Mouse (Mus musculus): ENCODE measurements at regions not wholly inside any gene's neighbourhood (a gene's known extent, or its start where the extent isn't known, plus 50 kb on each side); places are given as distances from the start of the nearest gene placed in this dataset.

DNA sequence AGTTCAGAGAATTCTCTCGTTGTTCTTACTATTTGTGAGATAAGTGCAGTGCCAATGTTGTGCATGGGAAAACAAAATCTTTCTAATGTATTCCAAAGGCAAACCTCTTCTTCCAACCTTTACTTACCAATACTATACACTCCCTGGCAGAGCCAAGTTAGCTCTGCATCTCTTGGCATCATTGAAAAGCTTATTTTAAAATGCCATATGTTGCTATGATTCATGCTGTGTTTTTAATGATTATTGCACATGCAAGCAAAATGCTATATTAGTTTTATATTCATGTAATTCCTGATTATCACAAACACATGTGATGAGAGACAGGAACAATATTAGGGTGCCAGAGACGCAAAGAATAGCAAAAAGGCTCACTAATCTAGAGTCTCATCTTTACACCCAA lies 64.3 kb upstream of the Pard3b start:
- Histone ChIP-seq H3K36me3 (ENCODE audit: control insufficient read depth, insufficient read depth, low read length, poor library complexity, severe bottlenecking) (no peaks in the 10 kb centered on the region), H3K4me1 (ENCODE audit: control insufficient read depth in 2 of 2, insufficient read depth in 2 of 2, low read length in 2 of 2, poor library complexity in 1 of 2) (no peaks in the 10 kb centered on the region)
- in situ Hi-C loops (cut with MboI; ENCODE audit: low sequenced_read_pairs in 2 of 2, unreplicated experiment in 2 of 2): no loop called here

DNA sequence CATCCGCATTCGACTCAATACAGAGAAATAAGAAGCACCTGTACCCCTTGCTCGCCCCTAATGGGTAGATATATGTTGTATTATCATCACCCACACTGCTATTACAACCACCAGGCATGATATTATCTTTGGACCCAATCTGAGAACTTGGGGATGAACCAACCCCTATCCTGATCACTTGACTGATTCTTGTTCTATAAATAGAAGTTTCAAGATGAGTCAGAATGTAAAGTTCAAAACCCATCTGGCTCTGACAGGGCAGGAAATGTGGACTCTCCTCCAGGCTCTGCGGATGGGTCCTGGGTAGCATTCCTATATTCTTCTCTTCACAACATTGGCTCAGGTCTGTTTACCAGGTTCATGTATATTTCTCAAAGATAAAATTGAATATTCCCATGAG lies 61.9 kb upstream of the Pard3b start:
- in situ Hi-C loops (cut with MboI; ENCODE audit: low sequenced_read_pairs in 2 of 2, unreplicated experiment in 2 of 2): no loop called here
- Histone ChIP-seq H3K27ac (ENCODE audit: insufficient read depth, low read depth, low read length, poor library complexity, severe bottlenecking) (no peak overlapping the region), H3K9me3 (ENCODE audit: control insufficient read depth, insufficient read depth, low read depth, low read length) (no peaks in the 10 kb centered on the region), H3K9ac (ENCODE audit: insufficient read depth, low read depth, low read length, poor library complexity, severe bottlenecking) (no peak overlapping the region), H3K4me1 (ENCODE audit: control insufficient read depth in 2 of 2, insufficient read depth in 2 of 2, low read length in 2 of 2, poor library complexity in 1 of 2) (no peaks in the 10 kb centered on the region), H3K4me3 (ENCODE audit: insufficient read depth in 1 of 2, low read depth in 1 of 2, low read length in 2 of 2, poor library complexity in 1 of 2, severe bottlenecking in 1 of 2) (no peak overlapping the region), H3K36me3 (ENCODE audit: control insufficient read depth, insufficient read depth, low read length, poor library complexity, severe bottlenecking) (no peaks in the 10 kb centered on the region)
- TF ChIP-seq MAFK (IDR thresholded peaks at IDR 0.05; ENCODE audit: insufficient read depth, low read depth, low read length): no peak
- no peak for TF ChIP-seq HCFC1 (IDR thresholded peaks at IDR 0.05; ENCODE audit: borderline replicate concordance, insufficient read depth, low read length)
- TF ChIP-seq CHD2 (IDR thresholded peaks at IDR 0.05; ENCODE audit: low read depth, low read length): no peak
- no peak for TF ChIP-seq ZNF384 (IDR thresholded peaks at IDR 0.05; ENCODE audit: low read depth, low read length)
- no peak for TF ChIP-seq ZC3H11A (IDR thresholded peaks at IDR 0.05; ENCODE audit: borderline replicate concordance, low read depth, low read length)
- DNase-seq (ENCODE audit: low read depth, low spot score): no peak

More for the DNA sequence above, 64.3 kb upstream of the Pard3b start:
- no peak for DNase-seq (ENCODE audit: low read depth, low spot score)
- TF ChIP-seq CHD2 (IDR thresholded peaks at IDR 0.05; ENCODE audit: low read depth, low read length) (no peak), ZC3H11A (IDR thresholded peaks at IDR 0.05; ENCODE audit: borderline replicate concordance, low read depth, low read length) (no peak), ZNF384 (IDR thresholded peaks at IDR 0.05; ENCODE audit: low read depth, low read length) (no peak), MAFK (IDR thresholded peaks at IDR 0.05; ENCODE audit: insufficient read depth, low read depth, low read length) (no peak), HCFC1 (IDR thresholded peaks at IDR 0.05; ENCODE audit: borderline replicate concordance, insufficient read depth, low read length) (no peak)
- Histone ChIP-seq H3K4me3 (ENCODE audit: insufficient read depth in 1 of 2, low read depth in 1 of 2, low read length in 2 of 2, poor library complexity in 1 of 2, severe bottlenecking in 1 of 2) (no peak overlapping the region), H3K27ac (ENCODE audit: insufficient read depth, low read depth, low read length, poor library complexity, severe bottlenecking) (no peak overlapping the region), H3K9me3 (ENCODE audit: control insufficient read depth, insufficient read depth, low read depth, low read length) (no peaks in the 10 kb centered on the region), H3K9ac (ENCODE audit: insufficient read depth, low read depth, low read length, poor library complexity, severe bottlenecking) (no peak overlapping the region)

DNA sequence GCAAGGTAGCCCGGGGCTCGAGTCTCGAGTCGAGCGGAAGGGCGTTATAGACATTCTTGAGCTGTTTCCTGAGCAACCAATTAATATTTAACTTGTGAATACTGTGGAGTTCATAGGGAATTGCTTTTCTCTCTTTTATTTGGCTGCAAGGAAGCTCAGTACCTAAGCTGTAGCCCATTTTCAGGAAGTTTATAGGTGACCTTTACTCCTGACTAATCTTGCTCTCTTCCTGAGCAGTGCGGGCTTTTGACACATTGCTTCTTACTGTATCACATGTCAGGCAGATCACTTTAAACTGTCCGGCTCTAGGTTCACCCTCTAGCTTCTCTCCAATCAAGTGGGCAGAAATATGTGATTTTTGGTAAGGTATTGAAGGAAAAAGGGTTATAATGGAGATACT lies 51.4 kb upstream of the Pard3b start:
- no peak overlapping the region for H3K27ac ChIP-seq (ENCODE audit: insufficient read depth, low read depth, low read length, poor library complexity, severe bottlenecking)
- H3K9ac ChIP-seq (ENCODE audit: insufficient read depth, low read depth, low read length, poor library complexity, severe bottlenecking): no peak overlapping the region
- H3K36me3 ChIP-seq (ENCODE audit: control insufficient read depth, insufficient read depth, low read length, poor library complexity, severe bottlenecking): no peaks in the 10 kb centered on the region
- peak overlapping the region in 1 of 2 experiments; percentile 16; a peak in 1 of 4 replicates for H3K4me3 ChIP-seq (ENCODE audit: insufficient read depth in 1 of 2, low read depth in 1 of 2, low read length in 2 of 2, poor library complexity in 1 of 2, severe bottlenecking in 1 of 2)
- DNase-seq (ENCODE audit: low read depth, low spot score): peak; percentile 9
- TF ChIP-seq ZNF384 (IDR thresholded peaks at IDR 0.05; ENCODE audit: low read depth, low read length) (no peak), ZC3H11A (IDR thresholded peaks at IDR 0.05; ENCODE audit: borderline replicate concordance, low read depth, low read length) (no peak), HCFC1 (IDR thresholded peaks at IDR 0.05; ENCODE audit: borderline replicate concordance, insufficient read depth, low read length) (no peak), MAFK (IDR thresholded peaks at IDR 0.05; ENCODE audit: insufficient read depth, low read depth, low read length) (no peak), CHD2 (IDR thresholded peaks at IDR 0.05; ENCODE audit: low read depth, low read length) (no peak)
- no peaks in the 10 kb centered on the region for H3K4me1 ChIP-seq (ENCODE audit: control insufficient read depth in 2 of 2, insufficient read depth in 2 of 2, low read length in 2 of 2, poor library complexity in 1 of 2)
- in situ Hi-C loops (cut with MboI; ENCODE audit: low sequenced_read_pairs in 2 of 2, unreplicated experiment in 2 of 2): no loop called here
- H3K9me3 ChIP-seq (ENCODE audit: control insufficient read depth, insufficient read depth, low read depth, low read length): no peaks in the 10 kb centered on the region

All from ES-E14 (cell line).